Mouse (Mus musculus): Measurements from ENCODE around the gene Degs2. TPM values are rescaled to one million over a fixed set of nuclear protein-coding genes. Genes with fewer than 3 reads are reported as not detected.

The Degs2 gene
- polyA plus RNA-seq, 3 experiments from 2014 or later: 2.1 to 9.6 (median 8.8) TPM

GRCm38 (mm10) chr12:108647784-108648183 is 54.3 kb downstream of the Degs2 start:
- ATAC-seq: no peak

- peak; percentile 85 for ATAC-seq
These were observed 55.9 kb downstream of the Degs2 start for GRCm38 (mm10) chr12:108646234-108646633.

- ATAC-seq: no peak
These were observed 60.1 kb downstream of the Degs2 start for GRCm38 (mm10) chr12:108642019-108642418.

- ATAC-seq: no peak
These were observed 63.0 kb downstream of the Degs2 start for GRCm38 (mm10) chr12:108639126-108639525.

- no peak for ATAC-seq
These were observed 64.7 kb downstream of the Degs2 start for GRCm38 (mm10) chr12:108637440-108637839.

- peak; percentile 65 for ATAC-seq
These were observed 66.6 kb downstream of the Degs2 start for GRCm38 (mm10) chr12:108635501-108635900.

GRCm38 (mm10) chr12:108634031-108634430 is 68.1 kb downstream of the Degs2 start:
- ATAC-seq: peak; percentile 18

GRCm38 (mm10) chr12:108632501-108632900 is 69.6 kb downstream of the Degs2 start:
- no peak for ATAC-seq

GRCm38 (mm10) chr12:108630741-108631688 is 71.1 kb downstream of the Degs2 start:
- peak; percentile 61 for ATAC-seq

GRCm38 (mm10) chr12:108629556-108629955 is 72.6 kb downstream of the Degs2 start:
- no peak for ATAC-seq

Other genes with a start within 250 kb of the Degs2 start
- 100 to 1,000 TPM; 124 to 306 (median 304) TPM for gene Evl, start 147.6 kb downstream of the Degs2 start, polyA plus RNA-seq (2017; shearing (Covaris generic))
- 10 to 100 TPM; 16.4 to 18.6 (median 17.1) TPM for gene Yy1, start 90.7 kb upstream of the Degs2 start, polyA plus RNA-seq (2017; shearing (Covaris generic))
- gene Slc25a29, start 133.6 kb upstream of the Degs2 start, polyA plus RNA-seq (2017; shearing (Covaris generic)): 1 to 10 TPM; 1.4 to 4.3 (median 3.5) TPM
- gene Slc25a47, start 133.7 kb upstream of the Degs2 start, polyA plus RNA-seq (2017; shearing (Covaris generic)): 1 to 10 TPM in 1 of 3 experiments, under 1 TPM in 2; 0.83 to 1.0 (median 0.99) TPM
- gene Wdr25, start 191.3 kb upstream of the Degs2 start, polyA plus RNA-seq (2017; shearing (Covaris generic)): 10 to 100 TPM in 1 of 3 experiments, 1 to 10 TPM in 2; 3.4 to 14.4 (median 6.0) TPM
- 10 to 100 TPM; 47.8 to 53.4 (median 48.0) TPM for gene Wars, start 191.9 kb upstream of the Degs2 start, polyA plus RNA-seq (2017; shearing (Covaris generic))